Mouse (Mus musculus) limb, embryonic 14.5 days (tissue): ENCODE results near the gene Lman2l. TPM values are rescaled to one million over a fixed set of nuclear protein-coding genes. Genes with fewer than 3 reads are reported as not detected.

Experiments used
- ATAC-seq: fragments of 200-750 bp; cut with Nextera tagmentation; 2 replicates; pipeline ENCODE4 v1.8.0; 2017; ENCODE audit warnings: low read depth, moderate number of reproducible peaks, moderate TSS enrichment; ENCODE audit not compliant: low FRiP score
- DNase-seq: peaks from one replicate; pipeline ENCODE4 v3.0.0-alpha.2; 2015; ENCODE audit warnings: low spot score
- H3K27ac ChIP-seq: fragments of 300-500 bp; sonication (generic); replicated peaks from 2 replicates; pipeline ENCODE4 v1.5.1; 2014; ENCODE audit warnings: low read depth, mild to moderate bottlenecking, low read length, moderate library complexity, mixed read lengths
- H3K27me3 ChIP-seq: fragments of 300-500 bp; sonication (generic); 2 replicates; pipeline ENCODE4 v1.6.1; 2014; ENCODE audit warnings: low read length, mixed read lengths; ENCODE audit not compliant: control insufficient read depth, insufficient read depth
- H3K36me3 ChIP-seq: fragments of 300-500 bp; sonication (generic); 2 replicates; pipeline ENCODE4 v1.6.1; 2014; ENCODE audit warnings: mild to moderate bottlenecking, low read length, moderate library complexity, mixed read lengths; ENCODE audit not compliant: control insufficient read depth, insufficient read depth
- H3K4me1 ChIP-seq: fragments of 300-500 bp; sonication (generic); 2 replicates; pipeline ENCODE4 v1.6.1; 2014; ENCODE audit warnings: antibody characterized with exemption, low read length, mixed read lengths; ENCODE audit not compliant: control insufficient read depth, insufficient read depth
- H3K4me2 ChIP-seq: fragments of 300-500 bp; sonication (generic); replicated peaks from 2 replicates; pipeline ENCODE4 v1.6.1; 2014; ENCODE audit warnings: low read depth, mild to moderate bottlenecking, low read length, moderate library complexity; ENCODE audit not compliant: severe bottlenecking
- H3K4me3 ChIP-seq: fragments of 300-500 bp; sonication (generic); replicated peaks from 2 replicates; pipeline ENCODE4 v1.5.1; 2014; ENCODE audit warnings: low read length
- H3K9ac ChIP-seq: fragments of 300-500 bp; sonication (generic); 2 replicates; pipeline ENCODE4 v1.6.1; 2014; ENCODE audit warnings: mild to moderate bottlenecking, low read depth, low read length, moderate library complexity; ENCODE audit not compliant: severe bottlenecking
- H3K9me3 ChIP-seq: fragments of 300-500 bp; sonication (generic); 2 replicates; pipeline ENCODE4 v1.6.1; 2016; ENCODE audit warnings: low read length; ENCODE audit not compliant: control insufficient read depth
- POLR2A ChIP-seq: fragments of 200-500 bp; IDR thresholded peaks from 2 replicates; pipeline ENCODE4 v1.8.0; 2012; ENCODE audit warnings: inconsistent platforms, mild to moderate bottlenecking, moderate library complexity, borderline replicate concordance; ENCODE audit not compliant: insufficient read depth, insufficient read length; ENCODE audit errors: extremely low read depth
- WGBS: fragments of 180-500 bp; shearing (Covaris S2); extraction: QIAGEN DNeasy Blood & Tissue Kit; methylation state at CpG from one replicate; pipeline ENCODE4 v1.1.7; 2014; 5-methylcytosine and 5-hydroxymethylcytosine counted together
- polyA plus RNA-seq, 2 experiments: library from polyadenylated mRNA; depleted of rRNA in 1 of 2; stranded (reverse) in 1 of 2; unstranded in 1 of 2; fragments of >200 nt; fragmentation: Nextera tagmentation in 1 of 2; extraction: Ambion mirVana in 1 of 2; gene quantifications; 2 replicates each; pipeline versions ENCODE4 v1.2.1 to v1.2.3; 2012 to 2014

Gene Lman2l
- polyA plus RNA-seq, 2 experiments, result 26.7 to 32.2 TPM

DNA sequence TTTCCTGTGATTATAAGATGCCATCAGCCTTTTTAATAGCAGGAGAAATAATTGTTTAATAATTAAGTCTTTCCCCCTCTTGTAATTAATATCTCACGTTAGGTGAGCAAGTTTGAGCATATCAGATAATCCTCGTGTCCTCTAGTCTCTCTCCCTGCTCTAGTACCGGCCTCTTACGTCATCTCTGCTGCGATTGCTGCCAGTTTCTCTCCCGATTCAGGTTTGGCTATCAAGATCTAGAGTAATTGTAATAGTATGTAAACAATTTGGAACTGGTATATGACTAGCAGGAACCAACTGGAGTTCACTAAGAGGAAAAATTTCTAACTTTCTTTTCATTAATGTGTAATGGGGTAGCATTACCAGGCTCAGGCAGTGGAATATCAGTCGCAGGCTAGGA lies 40.0 kb upstream of the Lman2l start:
- Histone ChIP-seq H3K4me2 (no peak overlapping the region), H3K4me1 (0 out of 2 replicates have a peak, but pooled peaks cover 3% of the 10 kb centered on the region), H3K9me3 (no peaks in the 10 kb centered on the region), H3K4me3 (no peak overlapping the region), H3K36me3 (no peaks in the 10 kb centered on the region), H3K9ac (no peak overlapping the region), H3K27me3 (no peaks in the 10 kb centered on the region), H3K27ac (no peak overlapping the region)
- no peak for TF ChIP-seq POLR2A
- no peak for ATAC-seq
- 83% methylated on average over 7 of the region's 7 CpGs for WGBS
- DNase-seq, result no peak

DNA sequence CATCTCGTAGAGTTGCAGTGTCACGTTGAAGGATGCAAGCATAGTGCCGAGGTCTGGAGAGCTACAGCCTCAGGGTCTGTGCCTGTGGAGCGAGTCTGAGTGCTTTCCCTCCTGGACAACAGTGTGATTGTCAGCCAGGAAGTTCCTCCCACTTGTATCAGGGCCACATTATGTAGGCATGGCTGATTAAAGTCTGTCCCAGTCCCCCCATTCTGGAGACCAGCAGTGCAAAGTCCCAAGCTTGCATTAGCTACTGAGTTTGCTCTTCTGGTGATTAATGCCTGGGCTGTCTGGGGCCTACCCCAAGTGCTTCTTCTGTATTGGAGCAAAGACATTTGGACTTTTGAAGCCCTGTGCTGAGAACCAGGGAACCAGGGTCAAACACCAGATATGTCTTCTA lies 38.8 kb upstream of the Lman2l start:
- Histone ChIP-seq H3K36me3 (no peaks in the 10 kb centered on the region), H3K4me1 (0 out of 2 replicates have a peak, but pooled peaks cover 3% of the 10 kb centered on the region), H3K4me3 (no peak overlapping the region), H3K9ac (no peak overlapping the region), H3K9me3 (no peaks in the 10 kb centered on the region), H3K4me2 (no peak overlapping the region), H3K27ac (no peak overlapping the region), H3K27me3 (no peaks in the 10 kb centered on the region)
- TF ChIP-seq POLR2A, result no peak
- ATAC-seq (no peak), DNase-seq (no peak)
- WGBS, result 74% methylated on average over 4 of the region's 4 CpGs

DNA sequence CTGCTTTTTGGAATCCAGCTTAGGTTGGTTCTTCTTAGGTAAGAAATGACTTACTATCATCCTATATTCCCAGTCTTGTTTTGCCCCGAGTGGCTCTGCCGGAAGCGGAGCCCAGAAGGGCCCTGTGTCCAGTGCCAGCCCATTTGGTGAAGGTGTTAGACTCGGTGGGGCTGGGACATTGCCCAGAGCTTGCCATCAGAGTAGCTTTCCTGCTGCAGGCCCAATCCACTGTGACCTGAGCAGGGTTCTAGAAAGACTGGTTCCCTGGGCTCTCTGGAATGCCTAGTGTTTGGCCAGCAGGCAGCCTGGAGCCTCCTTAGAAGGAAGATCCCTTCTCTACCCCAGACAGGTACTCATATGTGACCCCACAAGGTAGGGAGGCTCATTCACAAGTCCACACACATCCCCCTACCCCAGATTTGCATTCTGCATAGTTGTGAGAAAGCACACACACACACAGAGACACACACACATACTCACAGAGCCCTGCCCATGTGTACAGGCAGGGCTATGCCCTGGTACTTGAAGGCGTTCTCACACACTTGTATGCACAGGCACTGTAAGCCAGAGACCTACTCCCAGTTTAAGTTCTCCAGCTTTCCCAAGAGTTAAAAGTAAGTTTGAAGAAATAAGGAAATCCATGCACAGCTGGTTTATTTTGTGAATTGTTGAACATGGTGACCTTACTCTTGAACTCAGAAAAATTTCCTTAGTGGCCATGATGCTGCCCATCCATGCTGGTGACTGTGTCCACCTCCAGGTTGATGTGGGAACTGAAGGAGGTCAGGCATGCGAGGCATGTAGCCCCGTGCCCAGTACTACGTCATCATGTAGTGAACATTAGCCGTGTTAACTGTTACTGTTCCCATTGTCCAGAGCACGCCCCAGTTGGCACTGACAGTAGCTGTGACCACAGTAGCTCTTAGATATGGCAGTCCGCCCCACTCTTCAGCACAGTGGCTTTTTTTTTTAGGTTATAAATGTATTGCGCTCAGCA lies 35.1 kb upstream of the Lman2l start:
- H3K9me3 ChIP-seq, result no peaks in the 10 kb centered on the region
- peaks cover 31% of the 10 kb centered on the region for H3K4me1 ChIP-seq
- no peak overlapping the region for H3K9ac ChIP-seq
- no peak for TF ChIP-seq POLR2A
- no peaks in the 10 kb centered on the region for H3K36me3 ChIP-seq
- no peak overlapping the region for H3K27ac ChIP-seq
- no peak for ATAC-seq
- DNase-seq, result no peak
- WGBS, result 84% methylated on average over 12 of the region's 12 CpGs
- no peak overlapping the region for H3K4me2 ChIP-seq
- no peaks in the 10 kb centered on the region for H3K27me3 ChIP-seq
- no peak overlapping the region for H3K4me3 ChIP-seq

DNA sequence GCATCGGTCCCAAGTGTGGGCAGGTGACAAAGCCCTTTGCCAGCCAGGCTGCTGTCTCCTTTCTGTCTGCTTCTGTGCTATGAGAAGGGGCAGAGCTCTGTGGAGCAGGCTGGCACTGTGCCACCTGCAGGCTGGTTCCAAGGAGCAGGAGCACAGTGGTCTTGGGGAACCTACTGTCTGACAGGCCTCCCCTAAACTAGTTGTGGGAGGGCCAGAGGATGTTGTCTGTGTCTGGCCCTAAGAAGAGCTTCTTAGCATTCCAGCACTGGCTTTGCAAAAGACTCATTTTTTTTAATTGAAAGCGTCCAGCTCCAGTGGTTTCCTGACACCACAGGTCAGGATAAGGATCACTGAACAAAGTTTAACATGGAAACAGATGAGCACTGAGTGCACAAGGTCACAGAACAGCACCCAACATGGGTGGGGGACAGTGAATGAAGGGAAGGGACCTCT lies 33.3 kb upstream of the Lman2l start:
- DNase-seq (no peak), ATAC-seq (no peak)
- H3K9ac ChIP-seq, result no peak overlapping the region

DNA sequence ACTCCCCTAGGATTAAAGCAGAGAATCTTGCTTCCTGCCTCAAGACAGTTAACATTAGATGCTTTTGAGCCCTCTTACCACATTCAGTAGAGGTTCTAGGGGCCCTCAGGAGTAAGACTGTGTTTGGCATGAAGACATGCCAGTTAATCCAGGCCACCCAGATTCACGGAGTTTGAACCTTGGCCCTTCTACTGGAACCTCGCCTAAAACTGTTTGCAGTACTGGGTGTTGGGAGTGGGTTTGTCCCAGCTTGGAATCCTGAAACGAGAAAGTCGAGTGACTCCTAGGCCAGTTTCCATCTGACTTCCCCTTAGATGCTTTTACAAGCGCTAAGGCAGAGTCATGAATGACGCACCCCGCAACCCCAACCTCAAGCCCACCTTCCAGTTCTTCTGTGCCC lies 31.4 kb upstream of the Lman2l start:
- Histone ChIP-seq H3K9me3 (no peaks in the 10 kb centered on the region), H3K27me3 (no peaks in the 10 kb centered on the region), H3K27ac (peak overlapping the region; percentile 79), H3K4me2 (peak overlapping the region; percentile 79), H3K4me1 (peaks cover 62% of the 10 kb centered on the region), H3K4me3 (0 out of 2 replicates have a peak overlapping the region, but pooled peaks have one; percentile 69), H3K9ac (no peak overlapping the region), H3K36me3 (no peaks in the 10 kb centered on the region)
- 62% methylated on average over 7 of the region's 7 CpGs for WGBS
- TF ChIP-seq POLR2A, result no peak
- ATAC-seq (no peak), DNase-seq (no peak)

More for the DNA sequence above, 33.3 kb upstream of the Lman2l start:
- 81% methylated on average over 2 of the region's 2 CpGs for WGBS
- Histone ChIP-seq H3K27me3 (no peaks in the 10 kb centered on the region), H3K27ac (no peak overlapping the region), H3K4me1 (peaks cover 49% of the 10 kb centered on the region), H3K4me2 (no peak overlapping the region), H3K9me3 (no peaks in the 10 kb centered on the region), H3K36me3 (no peaks in the 10 kb centered on the region), H3K4me3 (no peak overlapping the region)
- TF ChIP-seq POLR2A, result no peak
